Mouse (Mus musculus) kidney, adult 2 months (tissue): ENCODE measurements around the gene Mtif2.

Source experiments
- CTCF ChIP-seq: fragments of 200-500 bp; conservative IDR thresholded peaks from 2 replicates; pipeline ENCODE4 v1.5.1; 2011; ENCODE audit warnings: low read depth, mild to moderate bottlenecking, control low read depth, low read length, moderate library complexity, mixed read lengths; ENCODE audit not compliant: insufficient read depth, insufficient read length
- POLR2A ChIP-seq: fragments of 200-500 bp; IDR thresholded peaks from one replicate; pipeline ENCODE4 v1.6.1; 2011; ENCODE audit warnings: low read depth, low read length, control low read depth

DNA sequence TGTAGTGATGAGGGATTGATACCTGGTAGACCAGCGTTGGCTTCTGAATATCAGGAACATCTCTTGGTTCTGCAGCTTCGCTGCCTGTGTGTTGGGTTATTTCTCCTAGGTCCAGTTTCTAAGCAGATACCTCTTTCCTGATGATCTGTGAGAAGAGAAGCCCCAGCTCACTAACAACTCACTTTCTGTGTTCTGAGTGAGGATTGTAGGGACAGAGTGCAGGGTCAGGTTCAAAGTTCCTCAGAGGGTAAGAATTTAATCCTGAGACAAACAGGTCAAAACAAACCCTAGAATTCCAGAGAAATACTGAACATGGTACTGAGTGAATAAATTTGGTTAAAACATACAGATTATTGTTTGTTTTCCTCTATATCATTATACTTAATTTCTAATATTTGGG is 37.2 kb downstream of the Mtif2 start:
- TF ChIP-seq POLR2A (no peak), CTCF (no peak)
